Mouse (Mus musculus) liver, postnatal 0 days (tissue): ENCODE results near the gene Arhgdia. TPM values are rescaled to one million over a fixed set of nuclear protein-coding genes. Genes with fewer than 3 reads are reported as not detected.

ENCODE experiments used
- ATAC-seq: fragments of 200-750 bp; cut with Nextera tagmentation; 2 replicates; pipeline ENCODE4 v1.8.0; 2017; ENCODE audit warnings: mild to moderate bottlenecking, moderate library complexity
- DNase-seq: peaks from one replicate; pipeline ENCODE4 v3.0.0-alpha.2; 2016
- H3K27ac ChIP-seq: fragments of 300-500 bp; sonication (generic); 2 replicates; pipeline ENCODE4 v1.5.1; 2014; ENCODE audit warnings: antibody characterized with exemption, moderate library complexity, mild to moderate bottlenecking, low read depth
- H3K27me3 ChIP-seq: fragments of 300-500 bp; sonication (generic); 2 replicates; pipeline ENCODE4 v1.6.1; 2014; ENCODE audit warnings: low read length, control low read depth, mixed read lengths; ENCODE audit not compliant: insufficient read depth
- H3K36me3 ChIP-seq: fragments of 300-500 bp; sonication (generic); replicated peaks from 2 replicates; pipeline ENCODE4 v1.6.1; 2014; ENCODE audit warnings: mild to moderate bottlenecking, control low read depth, low read length, moderate library complexity, mixed read lengths; ENCODE audit not compliant: insufficient read depth
- H3K4me1 ChIP-seq: fragments of 300-500 bp; sonication (generic); 2 replicates; pipeline ENCODE4 v1.6.1; 2014; ENCODE audit warnings: antibody characterized with exemption, mild to moderate bottlenecking, control low read depth; ENCODE audit not compliant: insufficient read depth
- H3K4me2 ChIP-seq: fragments of 300-500 bp; sonication (generic); 2 replicates; pipeline ENCODE4 v1.6.1; 2014; ENCODE audit warnings: low read depth, mild to moderate bottlenecking, low read length, moderate library complexity, mixed read lengths
- H3K4me3 ChIP-seq: fragments of 300-500 bp; sonication (generic); 2 replicates; pipeline ENCODE4 v1.5.1; 2014; ENCODE audit warnings: low read depth, low read length
- H3K9ac ChIP-seq: fragments of 300-500 bp; sonication (generic); replicated peaks from 2 replicates; pipeline ENCODE4 v1.6.1; 2014; ENCODE audit warnings: mild to moderate bottlenecking, moderate library complexity
- H3K9me3 ChIP-seq: fragments of 300-500 bp; sonication (generic); 2 replicates; pipeline ENCODE4 v1.6.1; 2016; ENCODE audit warnings: mild to moderate bottlenecking, control low read depth, low read length, mixed read lengths
- CTCF ChIP-seq: sonication (generic); IDR thresholded peaks from 2 replicates; pipeline ENCODE4 v1.5.1; 2016; ENCODE audit warnings: antibody characterized with exemption, low read depth
- EP300 ChIP-seq: IDR thresholded peaks from 2 replicates; pipeline ENCODE4 v1.6.1; 2016; ENCODE audit warnings: antibody characterized with exemption, low read depth, mild to moderate bottlenecking
- WGBS: fragments of 180-500 bp; shearing (Covaris S2); extraction: QIAGEN DNeasy Blood & Tissue Kit; methylation state at CpG from one replicate; pipeline ENCODE4 v1.1.7; 2014; ENCODE audit not compliant: insufficient replicate concordance; 5-methylcytosine and 5-hydroxymethylcytosine counted together
- polyA plus RNA-seq: library from polyadenylated mRNA; unstranded; fragments of >200 nt; fragmentation: Nextera tagmentation; extraction: Ambion mirVana; gene quantifications from 2 replicates; pipeline ENCODE4 v1.2.1, GENCODE M21; 2015

Arhgdia gene
- polyA plus RNA-seq, 1 experiment from 2014 or later = 156 TPM

GRCm38 (mm10) chr11:120578024-120578693, 3.3 kb downstream of the Arhgdia start:
- peaks cover 24% of the 10 kb centered on the region for H3K36me3 ChIP-seq
- peaks cover 48% of the 10 kb centered on the region for H3K4me1 ChIP-seq
- no peaks in the 10 kb centered on the region for H3K9me3 ChIP-seq
- no peak for TF ChIP-seq EP300
- TF ChIP-seq CTCF = no peak
- DNase-seq (no peak), ATAC-seq (no peak)
- WGBS = 75% methylated on average over 10 of the region's 10 CpGs
- H3K27me3 ChIP-seq = no peaks in the 10 kb centered on the region
- H3K4me3 ChIP-seq = peak overlapping the region; percentile 6; the same call in 1 of the 2 replicates
- peak overlapping the region; percentile 59 for H3K9ac ChIP-seq
- H3K4me2 ChIP-seq = peak overlapping the region; percentile 66
- peak overlapping the region; percentile 97 for H3K27ac ChIP-seq

- DNase-seq (no peak), ATAC-seq (no peak)
- no peak for TF ChIP-seq EP300
- peak; percentile 60 for TF ChIP-seq CTCF
- Histone ChIP-seq H3K4me2 (peak overlapping the region; percentile 66), H3K9me3 (no peaks in the 10 kb centered on the region), H3K27me3 (no peaks in the 10 kb centered on the region), H3K9ac (peak overlapping the region; percentile 59), H3K36me3 (peaks cover 24% of the 10 kb centered on the region), H3K4me1 (peaks cover 47% of the 10 kb centered on the region), H3K4me3 (peak overlapping the region; percentile 31), H3K27ac (peak overlapping the region; percentile 97)
- WGBS = 74% methylated on average over 7 of the region's 7 CpGs
These were observed 4.0 kb downstream of the Arhgdia start for GRCm38 (mm10) chr11:120577211-120578023.

GRCm38 (mm10) chr11:120576365-120576981, 5.0 kb downstream of the Arhgdia start:
- no peak for TF ChIP-seq CTCF
- TF ChIP-seq EP300 = peak; percentile 88
- peak overlapping the region; percentile 56 for H3K9ac ChIP-seq
- peak; percentile 64 for DNase-seq
- H3K4me1 ChIP-seq = peaks cover 44% of the 10 kb centered on the region
- peak overlapping the region; percentile 97 for H3K27ac ChIP-seq
- WGBS = 76% methylated on average over 3 of the region's 3 CpGs
- peak overlapping the region; percentile 66 for H3K4me2 ChIP-seq
- no peaks in the 10 kb centered on the region for H3K27me3 ChIP-seq
- ATAC-seq = peak; percentile 14
- peaks cover 24% of the 10 kb centered on the region for H3K36me3 ChIP-seq
- H3K9me3 ChIP-seq = no peaks in the 10 kb centered on the region
- H3K4me3 ChIP-seq = peak overlapping the region; percentile 31; the same call in 1 of the 2 replicates

- DNase-seq = no peak
- Histone ChIP-seq H3K4me2 (no peak overlapping the region), H3K9me3 (no peaks in the 10 kb centered on the region), H3K36me3 (peaks cover 28% of the 10 kb centered on the region), H3K9ac (no peak overlapping the region; the same call in 1 of the 2 replicates), H3K4me1 (peaks cover 50% of the 10 kb centered on the region), H3K4me3 (no peak overlapping the region), H3K27me3 (no peaks in the 10 kb centered on the region), H3K27ac (peak overlapping the region; percentile 97)
- TF ChIP-seq CTCF (no peak), EP300 (no peak)
- ATAC-seq = no peak
These were observed 5.5 kb downstream of the Arhgdia start for GRCm38 (mm10) chr11:120575940-120576339.

GRCm38 (mm10) chr11:120575046-120575445, 6.4 kb downstream of the Arhgdia start:
- H3K9ac ChIP-seq = no peak overlapping the region
- no peak for TF ChIP-seq EP300
- TF ChIP-seq CTCF = no peak

GRCm38 (mm10) chr11:120574278-120574600, 7.2 kb downstream of the Arhgdia start:
- Histone ChIP-seq H3K4me2 (peak overlapping the region; percentile 90), H3K27ac (peak overlapping the region; percentile 98), H3K4me1 (peaks cover 36% of the 10 kb centered on the region), H3K4me3 (peak overlapping the region; percentile 93), H3K36me3 (peaks cover 30% of the 10 kb centered on the region), H3K9ac (peak overlapping the region; percentile 87), H3K27me3 (no peaks in the 10 kb centered on the region), H3K9me3 (no peaks in the 10 kb centered on the region)
- TF ChIP-seq EP300 (no peak), CTCF (no peak)
- ATAC-seq (no peak), DNase-seq (no peak)
- 29% methylated on average over 5 of the region's 5 CpGs for WGBS

More at GRCm38 (mm10) chr11:120575046-120575445, 6.4 kb downstream of the Arhgdia start:
- H3K4me3 ChIP-seq = no peak overlapping the region
- peak overlapping the region; percentile 90; the same call in 1 of the 2 replicates for H3K4me2 ChIP-seq
- no peaks in the 10 kb centered on the region for H3K9me3 ChIP-seq
- no peak for DNase-seq
- H3K36me3 ChIP-seq = peaks cover 31% of the 10 kb centered on the region
- H3K4me1 ChIP-seq = peaks cover 44% of the 10 kb centered on the region
- no peak for ATAC-seq
- peak overlapping the region; percentile 98; the same call in 1 of the 2 replicates for H3K27ac ChIP-seq
- WGBS = 72% methylated on average over 2 of the region's 2 CpGs
- no peaks in the 10 kb centered on the region for H3K27me3 ChIP-seq
